Mouse (Mus musculus): ENCODE data around the gene Gm43191.
A peak's percentile ranks its signal among the peaks of the same experiment; 100 is the strongest.
"Not testable (repeated sequence)": the region's sequence is repeated elsewhere in the genome, so short reads cannot be mapped to it uniquely, and the experiment has no call there.

Gene Gm43191

GRCm38 (mm10) chr3:116681160-116681559 is at the start of gene Gm43191:
Gene Gm43191, minus strand, starts transcription at chr3:116681260.
- DNase-seq (ENCODE audit: low spot score), result no peak

GRCm38 (mm10) chr3:116729483-116730174 is 48.6 kb upstream of the Gm43191 start:
- DNase-seq (ENCODE audit: low spot score), result no peak

- no peak for DNase-seq (ENCODE audit: low spot score)
These were observed 45.7 kb upstream of the Gm43191 start for GRCm38 (mm10) chr3:116726807-116727206.

GRCm38 (mm10) chr3:116723496-116724481 is 42.7 kb upstream of the Gm43191 start:
- DNase-seq (ENCODE audit: low spot score), result no peak

- no peak for DNase-seq (ENCODE audit: low spot score)
These were observed 41.9 kb upstream of the Gm43191 start for GRCm38 (mm10) chr3:116722980-116723379.

GRCm38 (mm10) chr3:116718951-116719350 is 37.9 kb upstream of the Gm43191 start:
- DNase-seq (ENCODE audit: low spot score), result no peak

GRCm38 (mm10) chr3:116713031-116713430 is 32.0 kb upstream of the Gm43191 start:
- DNase-seq (ENCODE audit: low spot score), result no peak

- DNase-seq (ENCODE audit: low spot score), result no peak
These were observed 31.4 kb upstream of the Gm43191 start, which contains the start of gene Slc35a3 for GRCm38 (mm10) chr3:116712436-116712881. Gene Slc35a3, minus strand, starts transcription at chr3:116712831.

GRCm38 (mm10) chr3:116711624-116712435 is 30.8 kb upstream of the Gm43191 start:
- DNase-seq (ENCODE audit: low spot score), result peak; percentile 66

GRCm38 (mm10) chr3:116710941-116711340 is 29.9 kb upstream of the Gm43191 start:
- DNase-seq (ENCODE audit: low spot score), result no peak

GRCm38 (mm10) chr3:116705637-116706204 is 24.7 kb upstream of the Gm43191 start:
- DNase-seq (ENCODE audit: low spot score), result no peak

- no peak for DNase-seq (ENCODE audit: low spot score)
These were observed 22.8 kb upstream of the Gm43191 start for GRCm38 (mm10) chr3:116703835-116704234.

GRCm38 (mm10) chr3:116702647-116703272 is 21.7 kb upstream of the Gm43191 start:
- no peak for DNase-seq (ENCODE audit: low spot score)

GRCm38 (mm10) chr3:116701601-116702000 is 20.5 kb upstream of the Gm43191 start:
- no peak for DNase-seq (ENCODE audit: low spot score)

GRCm38 (mm10) chr3:116698786-116699185 is 17.7 kb upstream of the Gm43191 start:
- DNase-seq (ENCODE audit: low spot score), result no peak

GRCm38 (mm10) chr3:116695666-116695985 is 14.6 kb upstream of the Gm43191 start:
- DNase-seq (ENCODE audit: low spot score), result no peak

- DNase-seq (ENCODE audit: low spot score), result no peak
These were observed 14.1 kb upstream of the Gm43191 start for GRCm38 (mm10) chr3:116694955-116695665.

- no peak for DNase-seq (ENCODE audit: low spot score)
These were observed 13.3 kb upstream of the Gm43191 start for GRCm38 (mm10) chr3:116694312-116694711.

- DNase-seq (ENCODE audit: low spot score), result not testable (repeated sequence)
These were observed 16.8 kb downstream of the Gm43191 start for GRCm38 (mm10) chr3:116664281-116664680.

GRCm38 (mm10) chr3:116662463-116662863 is 18.6 kb downstream of the Gm43191 start, which contains the start of gene Mfsd14a:
Gene Mfsd14a, minus strand, starts transcription at chr3:116662677.
- DNase-seq (ENCODE audit: low spot score), result peak; percentile 99
